Mouse (Mus musculus) stomach, embryonic 14.5 days (tissue): ENCODE measurements around the gene Tm6sf2. TPM values are rescaled to one million over a fixed set of nuclear protein-coding genes. Genes with fewer than 3 reads are reported as not detected.

ENCODE experiments used
- ATAC-seq: fragments of 200-750 bp; cut with Nextera tagmentation; 2 replicates; pipeline ENCODE4 v1.8.0; 2017; ENCODE audit warnings: low read depth, moderate TSS enrichment; ENCODE audit not compliant: insufficient number of reproducible peaks, insufficient read depth, low FRiP score
- H3K27ac ChIP-seq: fragments of 300-500 bp; sonication (generic); 2 replicates; pipeline ENCODE4 v1.5.1; 2014; ENCODE audit warnings: mild to moderate bottlenecking, low read length, moderate library complexity, mixed read lengths
- H3K27me3 ChIP-seq: fragments of 300-500 bp; sonication (generic); 2 replicates; pipeline ENCODE4 v1.6.1; 2014; ENCODE audit warnings: low read length, control low read depth, mixed read lengths; ENCODE audit not compliant: control insufficient read depth, insufficient read depth
- H3K36me3 ChIP-seq: fragments of 300-500 bp; sonication (generic); 2 replicates; pipeline ENCODE4 v1.6.1; 2014; ENCODE audit warnings: mild to moderate bottlenecking, control low read depth, low read length, moderate library complexity, mixed read lengths; ENCODE audit not compliant: control insufficient read depth, insufficient read depth
- H3K4me1 ChIP-seq: fragments of 300-500 bp; sonication (generic); 2 replicates; pipeline ENCODE4 v1.6.1; 2014; ENCODE audit warnings: low read length, control low read depth, mixed read lengths; ENCODE audit not compliant: control insufficient read depth, insufficient read depth
- H3K4me2 ChIP-seq: fragments of 300-500 bp; sonication (generic); replicated peaks from 2 replicates; pipeline ENCODE4 v1.6.1; 2014; ENCODE audit warnings: low read depth, low read length, control low read depth
- H3K4me3 ChIP-seq: fragments of 300-500 bp; sonication (generic); 2 replicates; pipeline ENCODE4 v1.5.1; 2014; ENCODE audit warnings: low read depth, low read length, control low read depth
- H3K9ac ChIP-seq: fragments of 300-500 bp; sonication (generic); replicated peaks from 2 replicates; pipeline ENCODE4 v1.6.1; 2014; ENCODE audit warnings: low read depth, mild to moderate bottlenecking, control low read depth, low read length, moderate library complexity, mixed read lengths
- H3K9me3 ChIP-seq: fragments of 300-500 bp; sonication (generic); 2 replicates; pipeline ENCODE4 v1.6.1; 2016; ENCODE audit warnings: low read depth, low read length, control low read depth; ENCODE audit not compliant: control insufficient read depth
- WGBS: fragments of 180-500 bp; shearing (Covaris S2); extraction: QIAGEN DNeasy Blood & Tissue Kit; methylation state at CpG from one replicate; pipeline ENCODE4 v1.1.7; 2014; 5-methylcytosine and 5-hydroxymethylcytosine counted together
- microRNA-seq: library from miRNA; unstranded; fragments of <30 nt; microRNA quantifications from one replicate; pipeline ENCODE4, GENCODE M21; 2016
- polyA plus RNA-seq: library from polyadenylated mRNA; unstranded; fragments of >200 nt; fragmentation: Nextera tagmentation; extraction: Ambion mirVana; gene quantifications from 2 replicates; pipeline ENCODE4 v1.2.1, GENCODE M21; 2014

The Tm6sf2 gene
- polyA plus RNA-seq, 1 experiment from 2014 or later: 2.0 TPM

DNA sequence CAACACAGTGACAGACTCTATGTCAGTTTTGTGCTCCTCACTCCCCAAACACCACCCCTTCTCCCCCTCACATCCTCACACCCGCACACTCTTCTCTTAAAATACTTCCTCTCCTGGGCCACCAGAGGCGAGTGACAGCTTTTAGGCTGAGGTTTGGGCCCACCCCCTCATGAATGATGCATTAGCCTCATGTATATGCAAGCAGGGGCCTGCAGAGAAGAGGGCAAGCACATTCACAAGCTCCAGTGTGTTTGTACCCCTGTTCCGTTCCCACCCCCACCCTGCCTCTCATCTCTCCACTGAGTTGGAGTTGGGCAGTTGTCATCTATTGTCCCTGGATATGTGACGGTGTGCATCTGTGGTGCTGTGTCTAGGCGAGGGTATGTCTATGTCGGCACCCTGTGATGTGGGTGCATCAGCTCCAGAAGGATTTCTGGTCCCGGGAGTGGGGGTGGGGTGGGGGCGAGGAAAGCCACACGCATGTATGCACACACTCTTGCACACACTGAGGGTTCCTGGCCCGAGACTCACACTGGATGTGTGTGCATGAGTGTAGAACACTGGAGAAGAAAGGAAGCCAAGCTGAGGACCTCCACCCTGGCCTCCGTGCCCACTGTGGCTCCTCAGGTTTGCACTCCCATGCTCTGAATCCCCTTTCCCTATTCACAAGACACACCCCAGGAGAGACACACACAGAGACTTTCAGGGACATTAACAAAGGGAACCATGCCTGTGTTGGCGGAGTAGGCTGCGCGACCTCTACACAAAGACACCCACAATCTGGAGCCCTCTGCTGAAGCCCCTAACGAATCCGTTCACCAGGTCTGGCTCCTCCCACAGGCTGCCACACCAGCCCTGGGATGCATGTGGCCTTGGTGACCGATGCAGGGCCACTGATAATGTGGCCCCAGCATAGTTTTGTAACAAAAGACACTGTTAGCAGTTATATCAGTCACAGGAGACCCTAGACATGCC, 46.3 kb downstream of the Tm6sf2 start:
- Histone ChIP-seq H3K9me3 (no peaks in the 10 kb centered on the region), H3K36me3 (no peaks in the 10 kb centered on the region), H3K4me2 (no peak overlapping the region), H3K4me1 (no peaks in the 10 kb centered on the region), H3K4me3 (no peak overlapping the region), H3K9ac (no peak overlapping the region), H3K27ac (no peak overlapping the region), H3K27me3 (peaks cover 23% of the 10 kb centered on the region)
- 16% methylated on average over 17 of the region's 17 CpGs for WGBS
- no peak for ATAC-seq

DNA sequence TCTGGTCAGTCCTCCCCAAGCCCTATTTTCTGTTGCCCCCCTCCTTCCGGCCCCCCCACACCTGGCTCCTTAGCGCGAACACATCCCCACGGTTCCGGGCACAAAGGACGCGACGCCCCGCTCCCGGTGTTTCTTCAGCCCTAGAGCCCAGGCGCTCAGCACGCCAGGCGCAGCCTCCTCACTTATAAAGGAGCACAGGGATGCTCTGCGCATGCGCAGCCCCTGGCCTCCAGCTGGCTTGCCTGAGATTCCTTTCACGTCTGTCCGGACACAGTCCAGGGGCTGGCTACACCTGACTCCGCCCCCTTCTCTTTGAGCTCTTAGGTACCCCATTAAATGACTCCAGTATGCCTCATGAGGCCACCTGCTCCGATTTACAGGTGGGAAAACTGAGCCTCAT, 47.9 kb downstream of the Tm6sf2 start, which contains the start of gene Ncan:
Ncan (minus strand) TSS at position 207 of the 400 bp plus-strand sequence.
- H3K9me3 ChIP-seq: no peaks in the 10 kb centered on the region
- peak within 1 kb of the TSS; percentile 29; the same call in 1 of the 2 replicates for H3K4me2 ChIP-seq
- peaks cover 14% of the 10 kb centered on the region for H3K27me3 ChIP-seq
- peak; percentile 56; the same call in 1 of the 2 replicates for ATAC-seq
- no peaks in the 10 kb centered on the region for H3K4me1 ChIP-seq
- H3K4me3 ChIP-seq: peak within 1 kb of the TSS; percentile 11; the same call in 1 of the 2 replicates
- H3K9ac ChIP-seq: no peak within 1 kb of the TSS
- no peak within 1 kb of the TSS for H3K27ac ChIP-seq
- 2% methylated on average over 19 of the region's 19 CpGs for WGBS
- H3K36me3 ChIP-seq: no peaks in the 10 kb centered on the region

DNA sequence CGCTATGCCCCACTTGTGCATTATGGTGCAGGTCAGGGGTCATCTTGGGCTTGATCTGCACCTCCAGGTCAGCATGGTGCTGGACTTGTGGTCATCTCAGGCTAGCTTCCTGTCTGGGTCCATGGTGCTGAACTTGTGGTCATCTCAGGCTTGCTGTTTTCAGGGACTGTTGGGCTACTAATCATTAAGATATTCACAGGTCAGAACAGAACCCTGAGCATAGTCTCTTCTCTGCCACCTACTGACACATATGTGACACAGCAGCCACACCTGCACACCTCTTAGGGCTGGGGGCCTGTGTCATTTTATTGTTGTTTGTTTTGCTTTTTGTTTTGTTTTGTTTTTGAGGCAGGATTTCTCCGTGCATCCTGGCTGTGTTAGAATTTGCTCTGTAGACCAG, 50.1 kb downstream of the Tm6sf2 start:
- no peak overlapping the region for H3K9ac ChIP-seq
- H3K27ac ChIP-seq: no peak overlapping the region
- H3K4me3 ChIP-seq: no peak overlapping the region
- no peaks in the 10 kb centered on the region for H3K4me1 ChIP-seq
- WGBS: 48% methylated on average over 2 of the region's 2 CpGs
- peaks cover 12% of the 10 kb centered on the region for H3K27me3 ChIP-seq
- H3K4me2 ChIP-seq: no peak overlapping the region
- ATAC-seq: no peak
- H3K9me3 ChIP-seq: no peaks in the 10 kb centered on the region
- H3K36me3 ChIP-seq: no peaks in the 10 kb centered on the region

DNA sequence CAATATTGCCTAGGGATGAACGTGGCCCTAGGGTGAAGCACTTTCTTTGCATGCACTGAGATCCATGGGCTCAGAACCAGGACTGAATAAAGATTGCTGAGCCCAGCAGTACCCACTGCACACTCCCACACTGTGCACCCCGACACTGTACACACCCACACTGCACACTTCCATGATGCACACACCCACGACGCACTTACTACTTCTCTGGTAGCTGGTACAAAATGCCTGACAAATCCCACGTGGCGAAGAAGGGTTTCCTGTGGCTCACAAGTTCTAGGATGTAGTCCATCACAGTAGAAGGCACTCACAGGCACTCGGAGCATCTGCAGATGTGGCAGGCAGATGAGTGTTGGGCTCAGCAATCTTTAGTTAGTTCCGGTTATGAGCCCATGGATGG, 52.3 kb downstream of the Tm6sf2 start:
- H3K9me3 ChIP-seq: no peaks in the 10 kb centered on the region
- no peaks in the 10 kb centered on the region for H3K4me1 ChIP-seq
- 63% methylated on average over 8 of the region's 8 CpGs for WGBS
- H3K9ac ChIP-seq: no peak overlapping the region
- no peak overlapping the region for H3K4me2 ChIP-seq
- H3K36me3 ChIP-seq: no peaks in the 10 kb centered on the region
- H3K4me3 ChIP-seq: no peak overlapping the region
- no peaks in the 10 kb centered on the region for H3K27me3 ChIP-seq
- no peak for ATAC-seq
- no peak overlapping the region for H3K27ac ChIP-seq

DNA sequence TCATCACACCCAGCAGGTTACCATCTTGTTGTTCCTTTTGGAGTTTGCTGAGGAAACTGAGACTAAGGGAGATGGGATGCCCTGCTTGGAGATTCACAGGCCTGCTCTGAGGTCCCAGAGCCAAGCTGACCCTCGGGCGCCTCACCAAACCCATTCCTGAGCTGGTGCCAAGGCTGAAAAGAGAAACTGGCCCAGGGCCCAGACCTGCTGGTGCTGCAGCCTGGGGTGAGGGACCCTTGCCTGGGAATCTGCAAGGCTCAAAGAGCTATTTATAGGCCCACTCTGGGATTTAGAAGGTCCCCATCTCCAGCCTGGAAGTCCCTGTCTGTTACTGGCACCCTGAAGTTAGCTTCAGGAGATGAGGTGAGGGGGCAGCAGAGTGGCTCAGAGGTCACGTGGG, 55.7 kb downstream of the Tm6sf2 start:
- no peak overlapping the region for H3K27ac ChIP-seq
- H3K9ac ChIP-seq: no peak overlapping the region
- H3K4me2 ChIP-seq: no peak overlapping the region
- 72% methylated on average over 3 of the region's 3 CpGs for WGBS
- H3K27me3 ChIP-seq: no peaks in the 10 kb centered on the region
- ATAC-seq: no peak
- no peaks in the 10 kb centered on the region for H3K4me1 ChIP-seq
- no peak overlapping the region for H3K4me3 ChIP-seq
- no peaks in the 10 kb centered on the region for H3K9me3 ChIP-seq
- peaks cover 3% of the 10 kb centered on the region; the same call in 1 of the 2 replicates for H3K36me3 ChIP-seq

DNA sequence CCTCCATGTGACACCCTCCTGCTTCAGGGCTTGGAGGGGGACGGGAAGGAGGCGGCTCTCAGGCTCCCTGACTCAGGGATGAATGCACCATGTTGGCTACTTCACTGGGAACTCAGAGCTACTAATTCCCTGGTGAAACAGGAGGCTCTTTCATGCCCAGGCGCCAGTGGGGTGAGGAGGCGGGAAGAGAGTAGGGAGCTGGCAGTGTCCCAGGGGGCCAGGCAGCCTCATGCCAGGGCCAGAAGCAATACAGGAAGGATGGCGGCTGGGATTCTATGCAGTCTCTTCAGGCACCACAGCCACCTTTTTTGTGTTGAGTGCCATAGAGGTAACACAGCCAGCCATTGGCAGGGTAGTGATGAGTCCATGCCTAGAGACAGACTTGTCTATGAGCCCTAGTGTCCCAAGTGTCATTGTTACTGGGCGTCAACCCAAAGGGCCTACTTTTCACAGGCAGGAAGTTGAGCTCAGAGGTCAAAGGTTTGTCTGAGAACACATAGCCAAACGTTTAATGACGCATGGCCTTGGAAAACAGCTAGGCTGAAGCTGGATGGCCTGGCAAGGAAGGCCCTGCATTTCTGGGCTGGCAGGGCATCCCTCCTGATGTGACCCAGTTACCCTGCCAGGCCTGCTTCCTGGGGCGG, 56.7 kb downstream of the Tm6sf2 start:
- ATAC-seq: no peak
- H3K9me3 ChIP-seq: no peaks in the 10 kb centered on the region
- H3K4me1 ChIP-seq: no peaks in the 10 kb centered on the region
- no peak overlapping the region for H3K9ac ChIP-seq
- 67% methylated on average over 9 of the region's 9 CpGs for WGBS
- H3K4me2 ChIP-seq: no peak overlapping the region
- no peaks in the 10 kb centered on the region for H3K27me3 ChIP-seq
- H3K36me3 ChIP-seq: peaks cover 12% of the 10 kb centered on the region
- no peak overlapping the region for H3K4me3 ChIP-seq
- H3K27ac ChIP-seq: no peak overlapping the region; the same call in 1 of the 2 replicates

Small RNA genes within 50 kb of the gene (microRNA-seq; reads per million reads assigned to microRNA genes)
- gene Mir7066: not detected

Other genes with a start within 250 kb of the Tm6sf2 start
- gene Pbx4, start 240.4 kb upstream of the Tm6sf2 start, polyA plus RNA-seq: 5.9 and 8.8 TPM in 2 replicates
- gene Cilp2, start 185.2 kb upstream of the Tm6sf2 start, polyA plus RNA-seq: 0.42 and 0.64 TPM in 2 replicates
- gene Tssk6, start 170.7 kb upstream of the Tm6sf2 start, polyA plus RNA-seq: 3.4 and 3.9 TPM in 2 replicates
- 190 and 202 TPM in 2 replicates for gene Ndufa13, start 170.4 kb upstream of the Tm6sf2 start, polyA plus RNA-seq
- gene Yjefn3, start 170.2 kb upstream of the Tm6sf2 start, polyA plus RNA-seq: 3.7 and 4.9 TPM in 2 replicates
- 46.5 and 49.6 TPM in 2 replicates for gene Gatad2a, start 76.5 kb upstream of the Tm6sf2 start, polyA plus RNA-seq
- gene Mau2, start 30.2 kb upstream of the Tm6sf2 start, polyA plus RNA-seq: 53.4 and 58.5 TPM in 2 replicates
- gene Sugp1, start 30.1 kb upstream of the Tm6sf2 start, polyA plus RNA-seq: 35.3 and 40.1 TPM in 2 replicates
- gene Hapln4, start 10.5 kb downstream of the Tm6sf2 start, polyA plus RNA-seq: not detected in 2 replicates
- gene Ncan, start 47.9 kb downstream of the Tm6sf2 start, polyA plus RNA-seq: 1.9 and 2.1 TPM in 2 replicates
- gene Nr2c2ap, start 58.4 kb downstream of the Tm6sf2 start, polyA plus RNA-seq: 28.5 and 29.1 TPM in 2 replicates
- 12.1 and 20.0 TPM in 2 replicates for gene Rfxank, start 66.2 kb downstream of the Tm6sf2 start, polyA plus RNA-seq
- 45.9 and 57.4 TPM in 2 replicates for gene Borcs8, start 66.6 kb downstream of the Tm6sf2 start, polyA plus RNA-seq
- 0.32 TPM in 1 of 2 replicates, not detected in the other for gene Mef2b, start 66.8 kb downstream of the Tm6sf2 start, polyA plus RNA-seq
- 45.3 and 49.4 TPM in 2 replicates for gene Tmem161a, start 99.4 kb downstream of the Tm6sf2 start, polyA plus RNA-seq
- gene Slc25a42, start 139.4 kb downstream of the Tm6sf2 start, polyA plus RNA-seq: 3.9 and 4.2 TPM in 2 replicates
- gene Sugp2, start 161.3 kb downstream of the Tm6sf2 start, polyA plus RNA-seq: 30.7 and 34.6 TPM in 2 replicates
- 23.2 and 27.0 TPM in 2 replicates for gene Armc6, start 161.5 kb downstream of the Tm6sf2 start, polyA plus RNA-seq
- 30.8 and 33.7 TPM in 2 replicates for gene Homer3, start 209.9 kb downstream of the Tm6sf2 start, polyA plus RNA-seq
- 44.3 and 45.0 TPM in 2 replicates for gene Ddx49, start 229.6 kb downstream of the Tm6sf2 start, polyA plus RNA-seq
- 320 and 341 TPM in 2 replicates for gene Cope, start 229.6 kb downstream of the Tm6sf2 start, polyA plus RNA-seq
- gene Cers1, start 242.9 kb downstream of the Tm6sf2 start, polyA plus RNA-seq: 5.4 and 5.7 TPM in 2 replicates